Mouse (Mus musculus): Measurements from ENCODE around the gene Itsn1. TPM values are rescaled to one million over a fixed set of nuclear protein-coding genes. Genes with fewer than 3 reads are reported as not detected.

Gene Itsn1
- polyA plus RNA-seq, 1 experiment: 30.5 TPM

GRCm38 (mm10) chr16:91946261-91946660 is 217.2 kb downstream of the Itsn1 start:
- Histone ChIP-seq H3K4me1 (ENCODE audit: control insufficient read depth, insufficient read depth, low read length) (peaks cover 10% of the 10 kb centered on the region), H3K27me3 (ENCODE audit: control insufficient read depth, insufficient read depth, low read length) (no peaks in the 10 kb centered on the region), H3K36me3 (ENCODE audit: control insufficient read depth, insufficient read depth, low read length) (no peaks in the 10 kb centered on the region), H3K4me3 (ENCODE audit: control insufficient read depth, low read depth, low read length) (no peak overlapping the region), H3K27ac (ENCODE audit: control insufficient read depth, insufficient read depth, low read depth, low read length) (no peak overlapping the region)
- TF ChIP-seq POLR2A (IDR thresholded peaks at IDR 0.05; ENCODE audit: control insufficient read depth, low read depth, low read length) (no peak), CTCF (IDR thresholded peaks at IDR 0.05; ENCODE audit: control insufficient read depth, insufficient read depth, insufficient replicate concordance, low read depth, low read length) (no peak)

- Histone ChIP-seq H3K27me3 (ENCODE audit: control insufficient read depth, insufficient read depth, low read length) (no peaks in the 10 kb centered on the region), H3K4me3 (ENCODE audit: control insufficient read depth, low read depth, low read length) (peak overlapping the region; percentile 75), H3K36me3 (ENCODE audit: control insufficient read depth, insufficient read depth, low read length) (no peaks in the 10 kb centered on the region), H3K27ac (ENCODE audit: control insufficient read depth, insufficient read depth, low read depth, low read length) (no peak overlapping the region), H3K4me1 (ENCODE audit: control insufficient read depth, insufficient read depth, low read length) (peaks cover 10% of the 10 kb centered on the region)
- no peak for TF ChIP-seq POLR2A (IDR thresholded peaks at IDR 0.05; ENCODE audit: control insufficient read depth, low read depth, low read length)
- TF ChIP-seq CTCF (IDR thresholded peaks at IDR 0.05; ENCODE audit: control insufficient read depth, insufficient read depth, insufficient replicate concordance, low read depth, low read length): no peak
Observed at GRCm38 (mm10) chr16:91947093-91947492, 218.0 kb downstream of the Itsn1 start.

- H3K4me3 ChIP-seq (ENCODE audit: control insufficient read depth, low read depth, low read length): no peak overlapping the region
- H3K4me1 ChIP-seq (ENCODE audit: control insufficient read depth, insufficient read depth, low read length): peaks cover 9% of the 10 kb centered on the region
- no peak overlapping the region for H3K27ac ChIP-seq (ENCODE audit: control insufficient read depth, insufficient read depth, low read depth, low read length)
- TF ChIP-seq POLR2A (IDR thresholded peaks at IDR 0.05; ENCODE audit: control insufficient read depth, low read depth, low read length): no peak
- no peak for TF ChIP-seq CTCF (IDR thresholded peaks at IDR 0.05; ENCODE audit: control insufficient read depth, insufficient read depth, insufficient replicate concordance, low read depth, low read length)
- no peaks in the 10 kb centered on the region for H3K36me3 ChIP-seq (ENCODE audit: control insufficient read depth, insufficient read depth, low read length)
- no peaks in the 10 kb centered on the region for H3K27me3 ChIP-seq (ENCODE audit: control insufficient read depth, insufficient read depth, low read length)
Observed at GRCm38 (mm10) chr16:91953967-91954366, 224.9 kb downstream of the Itsn1 start.

GRCm38 (mm10) chr16:91954766-91955165 is 225.7 kb downstream of the Itsn1 start:
- TF ChIP-seq CTCF (IDR thresholded peaks at IDR 0.05; ENCODE audit: control insufficient read depth, insufficient read depth, insufficient replicate concordance, low read depth, low read length) (no peak), POLR2A (IDR thresholded peaks at IDR 0.05; ENCODE audit: control insufficient read depth, low read depth, low read length) (no peak)
- H3K36me3 ChIP-seq (ENCODE audit: control insufficient read depth, insufficient read depth, low read length): no peaks in the 10 kb centered on the region
- H3K4me1 ChIP-seq (ENCODE audit: control insufficient read depth, insufficient read depth, low read length): peaks cover 9% of the 10 kb centered on the region
- no peak overlapping the region for H3K27ac ChIP-seq (ENCODE audit: control insufficient read depth, insufficient read depth, low read depth, low read length)
- peak overlapping the region; percentile 26; the same call in 1 of the 2 replicates for H3K4me3 ChIP-seq (ENCODE audit: control insufficient read depth, low read depth, low read length)
- H3K27me3 ChIP-seq (ENCODE audit: control insufficient read depth, insufficient read depth, low read length): no peaks in the 10 kb centered on the region

- TF ChIP-seq POLR2A (IDR thresholded peaks at IDR 0.05; ENCODE audit: control insufficient read depth, low read depth, low read length) (no peak), CTCF (IDR thresholded peaks at IDR 0.05; ENCODE audit: control insufficient read depth, insufficient read depth, insufficient replicate concordance, low read depth, low read length) (no peak)
- Histone ChIP-seq H3K27me3 (ENCODE audit: control insufficient read depth, insufficient read depth, low read length) (no peaks in the 10 kb centered on the region), H3K4me3 (ENCODE audit: control insufficient read depth, low read depth, low read length) (no peak overlapping the region), H3K4me1 (ENCODE audit: control insufficient read depth, insufficient read depth, low read length) (no peaks in the 10 kb centered on the region; the same call in 1 of the 2 replicates), H3K27ac (ENCODE audit: control insufficient read depth, insufficient read depth, low read depth, low read length) (no peak overlapping the region), H3K36me3 (ENCODE audit: control insufficient read depth, insufficient read depth, low read length) (no peaks in the 10 kb centered on the region)
Observed at GRCm38 (mm10) chr16:91962204-91962893, 233.3 kb downstream of the Itsn1 start.

- Histone ChIP-seq H3K4me3 (ENCODE audit: control insufficient read depth, low read depth, low read length) (no peak overlapping the region), H3K27ac (ENCODE audit: control insufficient read depth, insufficient read depth, low read depth, low read length) (no peak overlapping the region)
Observed at GRCm38 (mm10) chr16:91962894-91963555, 233.9 kb downstream of the Itsn1 start.

GRCm38 (mm10) chr16:91963556-91963900 is 234.4 kb downstream of the Itsn1 start:
- TF ChIP-seq POLR2A (IDR thresholded peaks at IDR 0.05; ENCODE audit: control insufficient read depth, low read depth, low read length) (no peak), CTCF (IDR thresholded peaks at IDR 0.05; ENCODE audit: control insufficient read depth, insufficient read depth, insufficient replicate concordance, low read depth, low read length) (no peak)
- no peak overlapping the region for H3K27ac ChIP-seq (ENCODE audit: control insufficient read depth, insufficient read depth, low read depth, low read length)
- no peaks in the 10 kb centered on the region; the same call in 1 of the 2 replicates for H3K4me1 ChIP-seq (ENCODE audit: control insufficient read depth, insufficient read depth, low read length)
- no peaks in the 10 kb centered on the region for H3K27me3 ChIP-seq (ENCODE audit: control insufficient read depth, insufficient read depth, low read length)
- H3K4me3 ChIP-seq (ENCODE audit: control insufficient read depth, low read depth, low read length): no peak overlapping the region
- H3K36me3 ChIP-seq (ENCODE audit: control insufficient read depth, insufficient read depth, low read length): no peaks in the 10 kb centered on the region

More at GRCm38 (mm10) chr16:91962894-91963555, 233.9 kb downstream of the Itsn1 start:
- H3K4me1 ChIP-seq (ENCODE audit: control insufficient read depth, insufficient read depth, low read length): no peaks in the 10 kb centered on the region; the same call in 1 of the 2 replicates
- TF ChIP-seq CTCF (IDR thresholded peaks at IDR 0.05; ENCODE audit: control insufficient read depth, insufficient read depth, insufficient replicate concordance, low read depth, low read length) (no peak), POLR2A (IDR thresholded peaks at IDR 0.05; ENCODE audit: control insufficient read depth, low read depth, low read length) (no peak)
- H3K36me3 ChIP-seq (ENCODE audit: control insufficient read depth, insufficient read depth, low read length): no peaks in the 10 kb centered on the region
- no peaks in the 10 kb centered on the region for H3K27me3 ChIP-seq (ENCODE audit: control insufficient read depth, insufficient read depth, low read length)
